Mouse (Mus musculus) kidney, embryonic 15.5 days (tissue): ENCODE measurements around the gene Txnrd2. TPM values are rescaled to one million over a fixed set of nuclear protein-coding genes. Genes with fewer than 3 reads are reported as not detected.

Source experiments
- ATAC-seq: fragments of 200-750 bp; cut with Nextera tagmentation; replicated peaks from 2 replicates; pipeline ENCODE4 v1.8.0; 2017; ENCODE audit warnings: moderate TSS enrichment; ENCODE audit not compliant: low FRiP score
- H3K27ac ChIP-seq: fragments of 300-500 bp; sonication (generic); 2 replicates; pipeline ENCODE4 v1.5.1; 2015; ENCODE audit warnings: mild to moderate bottlenecking, inconsistent platforms
- H3K27me3 ChIP-seq: fragments of 300-500 bp; sonication (generic); 2 replicates; pipeline ENCODE4 v1.6.1; 2015; ENCODE audit warnings: inconsistent platforms
- H3K36me3 ChIP-seq: fragments of 300-500 bp; sonication (generic); 2 replicates; pipeline ENCODE4 v1.6.1; 2015; ENCODE audit warnings: inconsistent platforms
- H3K4me1 ChIP-seq: fragments of 300-500 bp; sonication (generic); 2 replicates; pipeline ENCODE4 v1.6.1; 2015; ENCODE audit warnings: inconsistent platforms
- H3K4me2 ChIP-seq: fragments of 300-500 bp; sonication (generic); 2 replicates; pipeline ENCODE4 v1.6.1; 2015; ENCODE audit warnings: moderate library complexity, mild to moderate bottlenecking, inconsistent platforms
- H3K4me3 ChIP-seq: fragments of 300-500 bp; sonication (generic); replicated peaks from 2 replicates; pipeline ENCODE4 v1.5.1; 2015; ENCODE audit warnings: mild to moderate bottlenecking, inconsistent platforms
- H3K9ac ChIP-seq: fragments of 300-500 bp; sonication (generic); 2 replicates; pipeline ENCODE4 v1.6.1; 2015; ENCODE audit warnings: mild to moderate bottlenecking, inconsistent platforms
- H3K9me3 ChIP-seq: fragments of 300-500 bp; sonication (generic); replicated peaks from 2 replicates; pipeline ENCODE4 v1.6.1; 2016; ENCODE audit warnings: inconsistent platforms
- WGBS: fragments of 180-500 bp; shearing (Covaris S2); methylation state at CpG from one replicate; pipeline ENCODE4 v1.1.7; 2015; ENCODE audit warnings: mixed read lengths; 5-methylcytosine and 5-hydroxymethylcytosine counted together
- polyA plus RNA-seq: library from polyadenylated mRNA; unstranded; fragments of >200 nt; fragmentation: Nextera tagmentation; extraction: Ambion mirVana; gene quantifications from 2 replicates; pipeline ENCODE4 v1.2.1, GENCODE M21; 2015

Gene Txnrd2
- polyA plus RNA-seq, 1 experiment from 2014 or later: 28.1 TPM

DNA sequence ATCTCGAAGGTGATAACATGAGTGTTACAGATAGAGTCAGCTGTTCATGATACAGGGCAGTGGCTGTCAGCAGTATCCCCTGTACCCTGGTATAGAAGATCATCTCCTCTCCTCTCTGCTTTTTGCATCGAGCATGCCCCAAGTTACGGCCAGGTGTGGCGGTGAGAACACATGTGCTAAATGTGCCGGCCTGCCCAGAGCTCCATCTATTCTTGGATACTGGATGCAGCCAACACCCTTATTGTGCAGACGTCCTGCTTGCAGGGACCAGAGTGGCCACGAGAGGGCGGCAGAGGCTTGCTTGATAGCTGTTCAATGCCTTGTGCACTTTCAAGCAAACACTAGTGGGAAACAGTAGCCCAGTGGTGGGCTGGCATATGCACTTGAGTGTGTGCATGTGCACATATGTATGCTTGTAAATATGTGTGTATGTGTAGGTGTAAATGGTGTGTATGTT lies 17.2 kb downstream of the Txnrd2 start:
- WGBS: 29% methylated on average over 8 of the region's 8 CpGs
- H3K4me3 ChIP-seq: no peak overlapping the region
- ATAC-seq: peak; percentile 54; the same call in 1 of the 2 replicates
- peaks cover 9% of the 10 kb centered on the region; the same call in 1 of the 2 replicates for H3K27me3 ChIP-seq
- peaks cover 36% of the 10 kb centered on the region for H3K36me3 ChIP-seq
- no peak overlapping the region for H3K27ac ChIP-seq
- peaks cover 14% of the 10 kb centered on the region for H3K4me1 ChIP-seq
- H3K9ac ChIP-seq: no peak overlapping the region
- H3K4me2 ChIP-seq: no peak overlapping the region
- no peaks in the 10 kb centered on the region for H3K9me3 ChIP-seq

DNA sequence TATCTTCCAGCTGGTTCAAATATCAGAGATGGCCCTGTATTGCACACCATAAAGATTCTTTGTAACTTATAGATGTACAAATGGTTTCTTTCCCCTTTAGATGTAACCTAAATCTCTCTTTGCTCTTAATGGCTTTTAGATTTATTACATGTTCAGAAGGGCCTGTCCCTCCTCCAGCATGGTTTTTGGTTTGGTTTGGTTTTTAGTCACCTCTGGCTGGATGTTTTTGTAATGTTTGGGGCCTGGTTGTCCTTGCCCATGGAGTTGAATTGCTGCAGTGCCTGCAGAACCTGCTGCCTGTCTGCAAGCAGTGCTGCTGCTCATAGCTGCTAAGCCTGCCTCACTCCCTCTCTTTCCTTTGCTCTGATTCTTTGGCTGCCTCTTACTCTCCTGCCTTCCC lies 21.1 kb downstream of the Txnrd2 start:
- no peak for ATAC-seq
- Histone ChIP-seq H3K36me3 (peaks cover 15% of the 10 kb centered on the region), H3K4me3 (no peak overlapping the region), H3K9ac (no peak overlapping the region), H3K27ac (peak overlapping the region; percentile 77), H3K4me1 (peaks cover 36% of the 10 kb centered on the region), H3K4me2 (no peak overlapping the region), H3K27me3 (peaks cover 6% of the 10 kb centered on the region; the same call in 1 of the 2 replicates), H3K9me3 (no peaks in the 10 kb centered on the region)

DNA sequence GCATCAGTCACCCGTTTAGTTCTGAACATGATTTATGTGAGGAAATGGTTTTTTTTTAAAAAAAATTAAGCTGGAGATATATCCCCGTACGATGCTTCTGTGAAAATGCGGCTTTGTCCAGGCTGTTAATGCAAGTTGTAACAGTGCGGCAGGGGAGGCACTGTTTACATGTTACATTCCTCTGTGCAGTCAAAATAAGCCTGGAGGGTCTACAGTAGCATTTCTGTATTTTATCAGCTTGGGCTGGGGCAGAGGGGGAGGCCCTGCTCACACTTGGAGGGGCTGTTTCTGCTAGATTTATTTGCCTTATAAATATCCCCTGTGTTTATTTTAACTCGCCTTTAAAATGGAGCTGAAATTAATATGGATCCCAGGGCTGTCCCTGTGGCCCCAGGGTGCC lies 21.9 kb downstream of the Txnrd2 start:
- peak overlapping the region; percentile 71 for H3K27ac ChIP-seq
- H3K4me3 ChIP-seq: no peak overlapping the region
- 0 out of 2 replicates have a peak, but pooled peaks have one; percentile 56 for ATAC-seq
- no peak overlapping the region for H3K9ac ChIP-seq
- H3K4me2 ChIP-seq: no peak overlapping the region
- H3K9me3 ChIP-seq: no peaks in the 10 kb centered on the region
- peaks cover 41% of the 10 kb centered on the region for H3K4me1 ChIP-seq
- peaks cover 12% of the 10 kb centered on the region for H3K36me3 ChIP-seq
- 15% methylated on average over 6 of the region's 6 CpGs for WGBS
- H3K27me3 ChIP-seq: peaks cover 5% of the 10 kb centered on the region; the same call in 1 of the 2 replicates

DNA sequence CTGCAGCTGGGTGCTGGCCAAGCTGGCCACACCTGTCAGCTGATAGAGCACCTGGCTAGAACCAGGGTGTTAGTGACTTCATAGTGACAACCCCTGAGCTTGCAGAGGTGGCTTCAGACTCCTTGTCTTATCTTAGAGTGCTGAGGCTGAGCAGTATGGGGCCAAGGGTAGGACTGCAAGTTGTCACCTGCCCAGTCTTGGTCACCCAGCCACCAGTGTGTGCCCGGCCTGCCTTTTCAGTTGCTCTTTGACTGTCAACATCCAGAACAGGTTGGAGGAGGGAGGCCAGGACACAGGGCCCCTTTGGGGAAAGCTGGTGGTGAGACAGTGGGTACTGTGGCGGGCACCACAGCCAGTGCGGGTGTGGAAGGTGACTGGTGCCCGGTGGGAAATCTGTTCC lies 22.8 kb downstream of the Txnrd2 start:
- H3K4me1 ChIP-seq: peaks cover 46% of the 10 kb centered on the region
- no peak overlapping the region for H3K9ac ChIP-seq
- H3K9me3 ChIP-seq: no peaks in the 10 kb centered on the region
- WGBS: 99% methylated on average over 4 of the region's 4 CpGs
- no peak for ATAC-seq
- peaks cover 11% of the 10 kb centered on the region for H3K27me3 ChIP-seq
- H3K27ac ChIP-seq: no peak overlapping the region
- H3K4me2 ChIP-seq: no peak overlapping the region
- H3K4me3 ChIP-seq: no peak overlapping the region
- H3K36me3 ChIP-seq: peaks cover 12% of the 10 kb centered on the region

GRCm38 (mm10) chr16:18451486-18452181 lies 25.4 kb downstream of the Txnrd2 start:
- H3K27me3 ChIP-seq: peaks cover 19% of the 10 kb centered on the region

GRCm38 (mm10) chr16:18452361-18452862 lies 26.2 kb downstream of the Txnrd2 start:
- no peak for ATAC-seq
- 82% methylated on average over 8 of the region's 8 CpGs for WGBS
- no peak overlapping the region for H3K27ac ChIP-seq
- no peak overlapping the region; the same call in 1 of the 2 replicates for H3K9ac ChIP-seq
- peaks cover 26% of the 10 kb centered on the region for H3K27me3 ChIP-seq
- no peak overlapping the region for H3K4me3 ChIP-seq
- no peaks in the 10 kb centered on the region for H3K9me3 ChIP-seq
- no peak overlapping the region for H3K4me2 ChIP-seq
- H3K4me1 ChIP-seq: peaks cover 42% of the 10 kb centered on the region
- H3K36me3 ChIP-seq: peaks cover 14% of the 10 kb centered on the region

More at GRCm38 (mm10) chr16:18451486-18452181, 25.4 kb downstream of the Txnrd2 start:
- WGBS: 33% methylated on average over 9 of the region's 9 CpGs
- Histone ChIP-seq H3K27ac (no peak overlapping the region), H3K4me1 (peaks cover 49% of the 10 kb centered on the region), H3K9ac (no peak overlapping the region; the same call in 1 of the 2 replicates), H3K4me2 (no peak overlapping the region), H3K36me3 (peaks cover 6% of the 10 kb centered on the region), H3K4me3 (no peak overlapping the region), H3K9me3 (no peaks in the 10 kb centered on the region)
- ATAC-seq: peak; percentile 59

DNA sequence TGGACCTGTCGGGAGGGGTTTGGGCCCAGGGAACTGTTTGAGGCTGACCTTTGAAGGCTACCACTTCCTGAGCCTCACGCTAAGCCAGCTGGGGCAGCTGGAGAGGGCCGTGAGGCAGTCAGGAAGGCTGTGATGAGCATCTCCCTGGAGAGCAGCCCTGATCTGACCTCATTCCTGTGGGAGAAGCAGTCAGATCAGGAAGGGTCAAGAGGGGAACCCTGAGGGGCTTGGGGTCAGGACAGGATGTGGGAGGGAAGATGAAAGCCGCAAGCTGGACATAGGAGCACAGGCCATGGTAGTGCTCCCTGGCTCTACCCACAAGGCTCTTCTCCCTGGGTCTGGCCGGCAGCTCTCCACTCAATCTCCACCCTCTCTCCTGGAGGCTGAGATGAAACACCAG lies 27.7 kb downstream of the Txnrd2 start:
- Histone ChIP-seq H3K4me1 (peaks cover 31% of the 10 kb centered on the region), H3K27me3 (peaks cover 33% of the 10 kb centered on the region), H3K36me3 (peaks cover 19% of the 10 kb centered on the region), H3K9ac (no peak overlapping the region), H3K4me2 (no peak overlapping the region), H3K9me3 (no peaks in the 10 kb centered on the region), H3K27ac (no peak overlapping the region), H3K4me3 (no peak overlapping the region)
- ATAC-seq: 0 out of 2 replicates have a peak, but pooled peaks have one; percentile 7
- 26% methylated on average over 5 of the region's 5 CpGs for WGBS

DNA sequence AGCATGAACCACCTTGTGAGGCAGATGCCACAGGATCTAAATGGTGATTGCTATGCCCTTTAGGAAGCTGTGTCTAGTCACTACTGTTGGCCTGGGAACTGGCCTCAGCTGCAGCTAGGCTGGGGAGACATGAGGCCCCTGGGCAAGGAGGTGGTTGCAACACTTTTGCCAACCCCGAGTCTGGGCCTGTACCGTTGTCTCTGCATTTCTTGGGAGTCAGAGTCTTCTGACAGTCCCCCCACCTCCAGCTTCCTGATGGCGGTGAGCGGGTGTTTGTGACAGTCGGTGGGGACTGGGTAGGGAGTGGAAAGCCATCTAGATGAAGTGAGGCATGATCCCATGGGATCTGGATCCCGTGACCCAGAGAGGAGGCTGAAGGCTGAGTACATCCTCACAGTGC lies 29.2 kb downstream of the Txnrd2 start:
- Histone ChIP-seq H3K9ac (no peak overlapping the region), H3K36me3 (peaks cover 19% of the 10 kb centered on the region), H3K4me1 (peaks cover 43% of the 10 kb centered on the region), H3K27ac (no peak overlapping the region), H3K4me3 (no peak overlapping the region), H3K27me3 (peaks cover 28% of the 10 kb centered on the region), H3K4me2 (no peak overlapping the region), H3K9me3 (no peaks in the 10 kb centered on the region)
- WGBS: 87% methylated on average over 6 of the region's 6 CpGs
- no peak for ATAC-seq

DNA sequence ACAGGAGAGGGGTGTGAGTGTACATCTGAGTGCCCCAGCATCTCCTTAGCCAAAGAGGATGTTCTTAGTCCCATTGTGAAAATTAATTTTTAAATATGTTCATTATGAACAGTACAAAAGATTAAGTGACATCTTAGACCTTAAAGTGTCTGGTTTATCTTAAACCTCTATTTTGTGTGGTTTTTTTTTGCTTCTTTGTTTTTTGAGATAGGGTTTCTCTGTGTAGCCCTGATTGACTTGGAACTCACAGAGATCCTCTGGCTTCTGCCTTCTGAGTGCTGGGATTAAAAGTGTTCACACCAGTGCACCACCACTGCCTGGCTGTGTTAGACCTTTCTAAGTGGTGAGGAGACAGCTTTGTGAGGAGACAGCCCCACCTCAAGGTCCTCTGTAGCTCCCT lies 32.5 kb downstream of the Txnrd2 start:
- no peak overlapping the region for H3K4me3 ChIP-seq
- peaks cover 30% of the 10 kb centered on the region for H3K27me3 ChIP-seq
- peaks cover 28% of the 10 kb centered on the region for H3K4me1 ChIP-seq
- no peak overlapping the region for H3K4me2 ChIP-seq
- ATAC-seq: no peak
- peaks cover 19% of the 10 kb centered on the region for H3K36me3 ChIP-seq
- H3K27ac ChIP-seq: no peak overlapping the region
- H3K9me3 ChIP-seq: no peaks in the 10 kb centered on the region
- H3K9ac ChIP-seq: no peak overlapping the region

DNA sequence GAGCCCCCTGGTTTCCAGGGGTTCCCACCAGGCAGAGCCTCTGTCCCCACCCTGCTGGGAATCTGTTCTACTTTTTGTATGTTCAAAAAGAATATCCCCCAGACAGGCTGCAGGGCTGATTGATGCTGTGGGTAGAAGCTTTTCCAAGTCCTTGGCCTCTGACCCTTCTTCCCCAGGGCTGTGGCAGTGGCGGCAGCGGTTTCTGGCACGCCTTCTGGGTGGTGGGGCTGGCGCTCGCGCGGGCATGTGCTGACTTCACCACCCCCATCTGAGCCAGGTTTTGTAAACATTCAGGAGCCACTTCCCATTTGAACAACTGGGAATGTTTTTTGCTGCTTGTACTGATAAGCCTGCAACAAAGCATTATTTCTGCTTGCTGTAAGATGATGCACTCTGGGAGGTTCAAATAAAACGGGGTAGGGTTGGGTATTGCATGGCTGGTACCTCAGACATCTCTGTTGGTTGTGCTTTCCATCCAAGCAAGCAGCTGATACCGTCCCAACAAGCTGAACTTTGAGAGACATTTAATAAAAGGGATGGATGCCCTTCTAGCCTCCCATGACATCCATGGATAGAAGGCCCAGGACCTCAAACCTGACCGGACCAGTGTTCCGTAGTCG lies 33.3 kb downstream of the Txnrd2 start:
- Histone ChIP-seq H3K4me3 (no peak overlapping the region), H3K4me2 (peak overlapping the region; percentile 15), H3K27me3 (peaks cover 25% of the 10 kb centered on the region), H3K27ac (0 out of 2 replicates have a peak overlapping the region, but pooled peaks have one; percentile 7), H3K36me3 (peaks cover 19% of the 10 kb centered on the region), H3K9me3 (no peaks in the 10 kb centered on the region), H3K4me1 (peaks cover 22% of the 10 kb centered on the region), H3K9ac (no peak overlapping the region)
- WGBS: 11% methylated on average over 12 of the region's 12 CpGs
- ATAC-seq: no peak; the same call in 1 of the 2 replicates

GRCm38 (mm10) chr16:18459955-18460370 lies 33.8 kb downstream of the Txnrd2 start:
- H3K36me3 ChIP-seq: peaks cover 17% of the 10 kb centered on the region
- peak; percentile 68 for ATAC-seq
- H3K4me2 ChIP-seq: peak overlapping the region; percentile 15
- H3K9me3 ChIP-seq: no peaks in the 10 kb centered on the region
- H3K27ac ChIP-seq: 0 out of 2 replicates have a peak overlapping the region, but pooled peaks have one; percentile 7
- H3K4me3 ChIP-seq: no peak overlapping the region
- H3K4me1 ChIP-seq: peaks cover 24% of the 10 kb centered on the region
- H3K27me3 ChIP-seq: peaks cover 25% of the 10 kb centered on the region
- WGBS: 5% methylated on average over 11 of the region's 11 CpGs
- no peak overlapping the region for H3K9ac ChIP-seq

DNA sequence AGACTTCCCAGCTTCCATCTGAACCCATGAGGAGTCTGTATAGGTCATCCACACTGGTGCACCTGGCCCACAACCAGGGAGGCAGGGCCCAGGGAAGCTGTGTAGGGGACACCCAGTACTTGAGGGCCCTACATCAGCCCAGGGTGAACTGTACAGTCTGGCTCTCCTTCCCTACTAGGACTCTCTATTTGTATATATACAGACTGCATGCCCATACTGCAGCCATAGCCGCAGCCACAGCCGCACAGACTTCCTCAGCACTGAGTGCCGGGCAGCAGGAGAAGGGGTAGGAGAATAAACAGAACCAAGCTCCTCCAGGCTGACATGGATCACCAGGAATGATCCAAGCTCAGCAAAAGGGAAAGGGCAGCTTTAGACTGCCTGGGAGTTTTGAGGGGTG lies 34.6 kb downstream of the Txnrd2 start:
- Histone ChIP-seq H3K4me2 (no peak overlapping the region), H3K27me3 (peaks cover 23% of the 10 kb centered on the region), H3K4me3 (no peak overlapping the region), H3K27ac (no peak overlapping the region), H3K9me3 (no peaks in the 10 kb centered on the region), H3K36me3 (peaks cover 15% of the 10 kb centered on the region), H3K4me1 (peaks cover 25% of the 10 kb centered on the region), H3K9ac (no peak overlapping the region)
- ATAC-seq: no peak
- WGBS: 92% methylated on average over 3 of the region's 3 CpGs
